Mouse (Mus musculus) bone marrow macrophage, adult 2 months (primary cell): ENCODE measurements at regions not wholly inside any gene's neighbourhood (a gene's known extent, or its start where the extent isn't known, plus 50 kb on each side); places are given as distances from the start of the nearest gene placed in this dataset.

Experiments
- H3K27ac ChIP-seq: 2 replicates; pipeline ENCODE4 v1.5.1; 2012; ENCODE audit warnings: low read depth, low read length; ENCODE audit not compliant: insufficient read depth
- H3K4me1 ChIP-seq: 2 replicates; pipeline ENCODE4 v1.6.1; 2012; ENCODE audit warnings: low read length; ENCODE audit not compliant: control insufficient read depth, insufficient read depth
- H3K4me3 ChIP-seq: 2 replicates; pipeline ENCODE4 v1.5.1; 2012; ENCODE audit warnings: mild to moderate bottlenecking, low read length, moderate library complexity; ENCODE audit not compliant: insufficient read depth
- CTCF ChIP-seq: IDR thresholded peaks from 2 replicates; pipeline ENCODE4 v1.5.1; 2012; ENCODE audit warnings: low read depth, mild to moderate bottlenecking, low read length, moderate library complexity
- POLR2A ChIP-seq: IDR thresholded peaks from 2 replicates; pipeline ENCODE4 v1.6.1; 2012; ENCODE audit warnings: mild to moderate bottlenecking, low read depth, low read length, borderline replicate concordance

- H3K4me1 ChIP-seq = no peaks in the 10 kb centered on the region
- H3K27ac ChIP-seq = no peak overlapping the region
- H3K4me3 ChIP-seq = no peak overlapping the region
- TF ChIP-seq POLR2A (no peak), CTCF (no peak)
Observed at GRCm38 (mm10) chr3:33902431-33902830, 58.3 kb upstream of the Ccdc39 start.

GRCm38 (mm10) chr3:33903326-33903725 is 59.2 kb upstream of the Ccdc39 start:
- no peak overlapping the region for H3K4me3 ChIP-seq
- no peak for TF ChIP-seq POLR2A
- TF ChIP-seq CTCF = no peak
- H3K4me1 ChIP-seq = no peaks in the 10 kb centered on the region
- no peak overlapping the region for H3K27ac ChIP-seq

GRCm38 (mm10) chr3:33903816-33904215 is 59.7 kb upstream of the Ccdc39 start:
- no peak for TF ChIP-seq CTCF
- Histone ChIP-seq H3K4me1 (no peaks in the 10 kb centered on the region), H3K27ac (no peak overlapping the region), H3K4me3 (no peak overlapping the region)

- Histone ChIP-seq H3K4me1 (no peaks in the 10 kb centered on the region), H3K27ac (no peak overlapping the region), H3K4me3 (no peak overlapping the region)
- TF ChIP-seq CTCF (no peak), POLR2A (no peak)
Observed at GRCm38 (mm10) chr3:33904854-33905678, 61.0 kb upstream of the Ccdc39 start.

- H3K4me3 ChIP-seq = no peak overlapping the region
- H3K27ac ChIP-seq = no peak overlapping the region
- TF ChIP-seq CTCF (no peak), POLR2A (no peak)
- no peaks in the 10 kb centered on the region for H3K4me1 ChIP-seq
Observed at GRCm38 (mm10) chr3:33905679-33906007, 61.5 kb upstream of the Ccdc39 start.

- Histone ChIP-seq H3K4me3 (no peak overlapping the region), H3K4me1 (no peaks in the 10 kb centered on the region), H3K27ac (no peak overlapping the region)
- TF ChIP-seq CTCF (no peak), POLR2A (no peak)
Observed at GRCm38 (mm10) chr3:33907061-33907460, 63.0 kb upstream of the Ccdc39 start.

GRCm38 (mm10) chr3:33911559-33911958 is 67.4 kb upstream of the Ccdc39 start:
- Histone ChIP-seq H3K27ac (no peak overlapping the region), H3K4me1 (no peaks in the 10 kb centered on the region), H3K4me3 (no peak overlapping the region)
- TF ChIP-seq CTCF (no peak), POLR2A (no peak)

- Histone ChIP-seq H3K4me1 (no peaks in the 10 kb centered on the region), H3K4me3 (no peak overlapping the region), H3K27ac (no peak overlapping the region)
- no peak for TF ChIP-seq CTCF
- no peak for TF ChIP-seq POLR2A
Observed at GRCm38 (mm10) chr3:33913470-33913869, 69.4 kb upstream of the Ccdc39 start.

GRCm38 (mm10) chr3:33914386-33914785 is 70.3 kb upstream of the Ccdc39 start:
- TF ChIP-seq POLR2A = no peak
- no peak for TF ChIP-seq CTCF
- H3K27ac ChIP-seq = no peak overlapping the region
- no peak overlapping the region for H3K4me3 ChIP-seq
- H3K4me1 ChIP-seq = no peaks in the 10 kb centered on the region

GRCm38 (mm10) chr3:33915777-33916176 is 71.7 kb upstream of the Ccdc39 start:
- H3K4me3 ChIP-seq = no peak overlapping the region
- TF ChIP-seq CTCF = no peak
- no peak for TF ChIP-seq POLR2A
- no peaks in the 10 kb centered on the region for H3K4me1 ChIP-seq
- H3K27ac ChIP-seq = no peak overlapping the region
